Mouse (Mus musculus): ENCODE results near the gene Cyth2. TPM values are rescaled to one million over a fixed set of nuclear protein-coding genes. Genes with fewer than 3 reads are reported as not detected.

Cyth2 gene
- polyA plus RNA-seq, 1 experiment from 2014 or later: 161 TPM

- DNase-seq (ENCODE audit: low spot score): no peak
- H3K4me3 ChIP-seq: no peak overlapping the region
- H3K36me3 ChIP-seq (replicated peaks): peaks cover 100% of the 10 kb centered on the region
- 72% methylated on average over 17 of the region's 17 CpGs for WGBS
- H3K27ac ChIP-seq (replicated peaks): no peak overlapping the region
- peaks cover 14% of the 10 kb centered on the region for H3K4me1 ChIP-seq
- no peaks in the 10 kb centered on the region for H3K9me3 ChIP-seq
- H3K27me3 ChIP-seq (replicated peaks; ENCODE audit: low read depth, poor library complexity, severe bottlenecking): peaks cover 49% of the 10 kb centered on the region
Observed at GRCm38 (mm10) chr7:45791756-45792490, 22.5 kb downstream of the Cyth2 start.

GRCm38 (mm10) chr7:45790721-45791120 is 23.7 kb downstream of the Cyth2 start:
- no peak overlapping the region for H3K4me3 ChIP-seq
- no peak for DNase-seq (ENCODE audit: low spot score)
- H3K9me3 ChIP-seq: no peaks in the 10 kb centered on the region
- H3K4me1 ChIP-seq: peaks cover 24% of the 10 kb centered on the region
- WGBS: 73% methylated on average over 6 of the region's 6 CpGs
- peaks cover 88% of the 10 kb centered on the region for H3K36me3 ChIP-seq (replicated peaks)
- H3K27me3 ChIP-seq (replicated peaks; ENCODE audit: low read depth, poor library complexity, severe bottlenecking): peaks cover 37% of the 10 kb centered on the region
- no peak overlapping the region for H3K27ac ChIP-seq (replicated peaks)

- H3K4me3 ChIP-seq: peak overlapping the region; percentile 86
- peaks cover 46% of the 10 kb centered on the region for H3K4me1 ChIP-seq
- DNase-seq (ENCODE audit: low spot score): no peak
- no peaks in the 10 kb centered on the region for H3K9me3 ChIP-seq
- peaks cover 57% of the 10 kb centered on the region for H3K36me3 ChIP-seq (replicated peaks)
- H3K27me3 ChIP-seq (replicated peaks; ENCODE audit: low read depth, poor library complexity, severe bottlenecking): peaks cover 20% of the 10 kb centered on the region; the same call in 1 of the 2 replicates
- WGBS: 86% methylated on average over 22 of the region's 22 CpGs
- peak overlapping the region; percentile 88; the same call in 1 of the 2 replicates for H3K27ac ChIP-seq (replicated peaks)
Observed at GRCm38 (mm10) chr7:45787642-45788041, 26.7 kb downstream of the Cyth2 start.

- peak; percentile 78 for DNase-seq (ENCODE audit: low spot score)
- Histone ChIP-seq H3K27me3 (replicated peaks; ENCODE audit: low read depth, poor library complexity, severe bottlenecking) (peaks cover 22% of the 10 kb centered on the region; the same call in 1 of the 2 replicates), H3K27ac (replicated peaks) (peak overlapping the region; percentile 88), H3K9me3 (no peaks in the 10 kb centered on the region), H3K4me1 (peaks cover 46% of the 10 kb centered on the region), H3K36me3 (replicated peaks) (peaks cover 49% of the 10 kb centered on the region), H3K4me3 (peak overlapping the region; percentile 86)
- WGBS: 7% methylated on average over 17 of the region's 17 CpGs
Observed at GRCm38 (mm10) chr7:45786661-45787413, 27.5 kb downstream of the Cyth2 start.

GRCm38 (mm10) chr7:45786136-45786578 is 28.2 kb downstream of the Cyth2 start:
- WGBS: 1% methylated on average over 14 of the region's 14 CpGs
- peak overlapping the region; percentile 86 for H3K4me3 ChIP-seq
- peak overlapping the region; percentile 88 for H3K27ac ChIP-seq (replicated peaks)
- peaks cover 22% of the 10 kb centered on the region; the same call in 1 of the 2 replicates for H3K27me3 ChIP-seq (replicated peaks; ENCODE audit: low read depth, poor library complexity, severe bottlenecking)
- H3K4me1 ChIP-seq: peaks cover 46% of the 10 kb centered on the region
- H3K9me3 ChIP-seq: no peaks in the 10 kb centered on the region
- peak; percentile 88 for DNase-seq (ENCODE audit: low spot score)
- H3K36me3 ChIP-seq (replicated peaks): peaks cover 42% of the 10 kb centered on the region

- Histone ChIP-seq H3K27ac (replicated peaks) (peak overlapping the region; percentile 88), H3K4me3 (peak overlapping the region; percentile 86), H3K4me1 (peaks cover 46% of the 10 kb centered on the region), H3K9me3 (no peaks in the 10 kb centered on the region), H3K36me3 (replicated peaks) (peaks cover 36% of the 10 kb centered on the region), H3K27me3 (replicated peaks; ENCODE audit: low read depth, poor library complexity, severe bottlenecking) (peaks cover 27% of the 10 kb centered on the region)
- under 1% methylated on average over 40 of the region's 42 CpGs for WGBS
- DNase-seq (ENCODE audit: low spot score): no peak
Observed at GRCm38 (mm10) chr7:45785388-45786135, 28.8 kb downstream of the Cyth2 start.

GRCm38 (mm10) chr7:45784524-45785372 is 29.6 kb downstream of the Cyth2 start, which contains the start of gene Sult2b1:
TSS of gene Sult2b1 (minus strand) at chr7:45784669.
- Histone ChIP-seq H3K36me3 (replicated peaks) (peaks cover 28% of the 10 kb centered on the region), H3K27me3 (replicated peaks; ENCODE audit: low read depth, poor library complexity, severe bottlenecking) (peaks cover 31% of the 10 kb centered on the region), H3K27ac (replicated peaks) (peak within 1 kb of the TSS; percentile 89), H3K4me3 (peak within 1 kb of the TSS; percentile 86), H3K4me1 (peaks cover 47% of the 10 kb centered on the region), H3K9me3 (no peaks in the 10 kb centered on the region)
- WGBS: 24% methylated on average over 20 of the region's 20 CpGs
- peak; percentile 94 for DNase-seq (ENCODE audit: low spot score)

- peak; percentile 83 for DNase-seq (ENCODE audit: low spot score)
- under 1% methylated on average over 38 of the region's 38 CpGs for WGBS
- H3K27ac ChIP-seq (replicated peaks): peak within 1 kb of the TSS; percentile 89
- H3K4me1 ChIP-seq: peaks cover 56% of the 10 kb centered on the region
- H3K9me3 ChIP-seq: no peaks in the 10 kb centered on the region
- peaks cover 16% of the 10 kb centered on the region for H3K36me3 ChIP-seq (replicated peaks)
- H3K27me3 ChIP-seq (replicated peaks; ENCODE audit: low read depth, poor library complexity, severe bottlenecking): peaks cover 41% of the 10 kb centered on the region
- peak within 1 kb of the TSS; percentile 86 for H3K4me3 ChIP-seq
Observed at GRCm38 (mm10) chr7:45783511-45784091, 30.8 kb downstream of the Cyth2 start, which contains the start of gene Lmtk3. TSS of gene Lmtk3 (plus strand) at chr7:45783738.

- Histone ChIP-seq H3K27ac (replicated peaks) (no peak overlapping the region), H3K4me3 (no peak overlapping the region), H3K9me3 (no peaks in the 10 kb centered on the region), H3K4me1 (peaks cover 49% of the 10 kb centered on the region), H3K36me3 (replicated peaks) (peaks cover 3% of the 10 kb centered on the region; the same call in 1 of the 2 replicates), H3K27me3 (replicated peaks; ENCODE audit: low read depth, poor library complexity, severe bottlenecking) (peaks cover 38% of the 10 kb centered on the region)
- no peak for DNase-seq (ENCODE audit: low spot score)
- 75% methylated on average over 4 of the region's 4 CpGs for WGBS
Observed at GRCm38 (mm10) chr7:45782271-45782670, 32.1 kb downstream of the Cyth2 start.

GRCm38 (mm10) chr7:45779081-45779641 is 35.2 kb downstream of the Cyth2 start:
- no peaks in the 10 kb centered on the region for H3K36me3 ChIP-seq (replicated peaks)
- peaks cover 19% of the 10 kb centered on the region for H3K4me1 ChIP-seq
- H3K27me3 ChIP-seq (replicated peaks; ENCODE audit: low read depth, poor library complexity, severe bottlenecking): peaks cover 27% of the 10 kb centered on the region
- H3K4me3 ChIP-seq: peak overlapping the region; percentile 29; the same call in 1 of the 2 replicates
- no peak for DNase-seq (ENCODE audit: low spot score)
- H3K27ac ChIP-seq (replicated peaks): 0 out of 2 replicates have a peak overlapping the region, but pooled peaks have one; percentile 10
- no peaks in the 10 kb centered on the region for H3K9me3 ChIP-seq
- 29% methylated on average over 22 of the region's 22 CpGs for WGBS

GRCm38 (mm10) chr7:45775237-45775636 is 39.1 kb downstream of the Cyth2 start:
- WGBS: 81% methylated on average over 7 of the region's 7 CpGs
- DNase-seq (ENCODE audit: low spot score): no peak
- Histone ChIP-seq H3K36me3 (replicated peaks) (no peaks in the 10 kb centered on the region), H3K4me3 (no peak overlapping the region), H3K27me3 (replicated peaks; ENCODE audit: low read depth, poor library complexity, severe bottlenecking) (peaks cover 14% of the 10 kb centered on the region), H3K9me3 (no peaks in the 10 kb centered on the region), H3K4me1 (peaks cover 9% of the 10 kb centered on the region), H3K27ac (replicated peaks) (no peak overlapping the region)
